Mouse (Mus musculus) olfactory bulb, adult 2 months (tissue): ENCODE results near the gene Mfsd4a.

Experiments used
- CTCF ChIP-seq: fragments of 200-500 bp; IDR thresholded peaks from 2 replicates; pipeline ENCODE4 v1.5.1; 2012; ENCODE audit warnings: low read depth, mild to moderate bottlenecking, low read length, moderate library complexity; ENCODE audit not compliant: insufficient read depth
- POLR2A ChIP-seq: fragments of 200-500 bp; IDR thresholded peaks from 2 replicates; pipeline ENCODE4 v1.6.1; 2012; ENCODE audit warnings: mild to moderate bottlenecking, low read depth, low read length, moderate library complexity; ENCODE audit not compliant: insufficient read depth

DNA sequence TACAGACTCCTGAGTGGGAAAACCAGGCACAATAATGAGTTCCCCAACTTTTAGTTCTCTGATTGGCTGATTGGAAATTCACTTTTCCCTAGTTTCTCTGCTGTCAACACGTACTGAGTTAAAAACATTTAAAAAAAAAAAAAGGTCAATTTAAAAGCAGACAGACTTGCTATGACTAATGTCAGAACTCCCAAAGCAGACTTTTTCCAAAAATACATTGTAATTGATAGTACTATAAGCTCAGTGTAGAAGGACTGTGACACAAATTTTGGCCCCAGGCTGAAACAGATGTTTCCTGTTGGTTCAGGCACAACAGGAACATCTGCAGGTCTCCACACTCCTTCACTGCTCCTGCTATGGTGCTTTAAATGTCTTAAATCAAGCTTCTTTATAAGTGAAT is 64.0 kb downstream of the Mfsd4a start:
- TF ChIP-seq CTCF (no peak), POLR2A (no peak)
